Mouse (Mus musculus) urinary bladder, postnatal 4 days (tissue): ENCODE measurements around the gene Creb3l4.
"Not testable (repeated sequence)": the region's sequence is repeated elsewhere in the genome, so short reads cannot be mapped to it uniquely, and the experiment has no call there.

ENCODE experiments used
- DNase-seq, 2 experiments: peaks; one replicate each; pipeline ENCODE4 v3.0.0; 2021 to 2022; ENCODE audit warnings: low spot score in 2 of 2

Creb3l4 gene

DNA sequence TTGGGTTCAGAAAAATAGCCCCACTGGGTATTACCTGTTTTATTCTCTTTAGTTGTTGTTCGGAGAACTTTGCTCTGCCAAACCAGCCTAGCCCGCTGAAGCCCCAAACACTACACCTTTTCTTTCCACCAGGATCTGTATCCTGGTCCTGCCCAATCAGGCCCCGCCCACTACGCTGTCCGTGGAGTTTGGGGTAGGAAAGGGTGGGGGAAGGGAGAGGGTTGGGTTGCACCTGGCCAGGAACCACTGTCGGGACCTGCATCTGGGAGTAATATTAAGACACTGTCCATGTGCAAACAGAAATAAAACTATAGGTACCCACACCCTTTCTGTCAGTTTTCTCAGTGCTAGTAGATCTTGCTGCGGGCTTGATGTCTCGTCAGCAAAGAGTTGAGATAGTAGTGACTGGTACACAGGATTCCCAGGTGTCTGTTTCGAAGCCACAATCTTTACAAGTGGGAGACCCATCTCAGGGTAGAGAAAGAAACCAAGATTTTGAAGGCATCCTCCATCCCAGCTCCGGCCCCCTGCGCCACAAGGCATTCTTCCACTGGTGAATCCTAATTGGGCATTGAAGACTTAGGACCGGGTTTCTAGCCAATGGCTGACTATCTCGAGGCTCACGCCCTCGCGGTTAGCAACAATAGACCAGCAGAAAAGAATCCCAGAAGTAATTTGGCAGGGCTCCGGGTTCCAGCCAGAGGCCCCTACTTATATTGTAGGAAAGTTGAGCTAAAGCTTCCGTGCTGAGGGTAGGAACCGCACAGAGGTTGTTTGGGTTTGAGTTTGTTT lies at the start of gene Creb3l4:
Gene Creb3l4 (minus strand): TSS at position 529 of the 792 bp plus-strand sequence.
- DNase-seq = peak in 1 of 2 experiments; percentile 56

GRCm38 (mm10) chr3:90292345-90293275 lies 49.3 kb upstream of the Creb3l4 start, which contains the start of gene Gatad2b:
Gene Gatad2b (plus strand): TSS chr3:90293178.
- DNase-seq = peak; percentile 97 to 98

DNA sequence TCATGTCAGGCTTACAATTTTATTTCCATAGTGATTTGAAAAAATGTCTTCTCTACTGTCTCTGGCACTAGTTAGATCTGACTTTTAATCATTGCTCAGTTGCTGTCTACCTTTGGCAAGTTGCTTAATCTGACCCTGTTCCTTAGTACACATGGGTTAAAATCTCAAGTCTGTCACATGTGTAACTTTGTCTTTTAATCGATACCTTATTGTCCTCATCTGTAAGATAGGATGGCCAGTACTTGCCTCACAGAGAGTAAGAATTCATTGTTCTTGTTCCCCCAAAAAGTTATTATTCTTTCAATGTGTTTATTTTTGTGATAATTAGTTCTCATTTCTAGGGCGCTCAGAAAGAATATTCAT lies 48.7 kb upstream of the Creb3l4 start:
- DNase-seq = no peak

DNA sequence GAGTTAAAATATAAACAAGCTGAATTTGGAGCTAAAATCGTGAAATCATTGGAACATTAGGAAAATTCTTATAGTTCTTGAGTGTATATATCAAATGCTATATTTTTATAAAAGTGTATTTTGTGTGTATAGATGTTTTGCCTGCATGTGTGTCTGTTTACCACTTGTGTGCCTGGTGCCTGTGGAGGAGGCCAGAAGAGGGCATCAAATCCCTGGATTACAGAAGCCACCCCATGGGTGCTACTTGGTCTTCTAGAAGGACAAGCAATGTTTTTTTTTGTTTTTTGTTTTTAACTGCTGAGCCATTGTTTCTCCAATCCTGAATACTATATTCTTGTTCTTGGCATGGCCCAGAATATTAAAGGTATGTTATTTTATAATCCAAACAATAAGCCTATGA lies 47.3 kb upstream of the Creb3l4 start:
- no peak for DNase-seq

- not testable (repeated sequence) for DNase-seq
Observed at GRCm38 (mm10) chr3:90289403-90289802, 46.1 kb upstream of the Creb3l4 start.

GRCm38 (mm10) chr3:90284150-90284549 lies 40.8 kb upstream of the Creb3l4 start:
- no peak for DNase-seq

- no peak for DNase-seq
Observed at GRCm38 (mm10) chr3:90280708-90281107, 37.4 kb upstream of the Creb3l4 start.

DNA sequence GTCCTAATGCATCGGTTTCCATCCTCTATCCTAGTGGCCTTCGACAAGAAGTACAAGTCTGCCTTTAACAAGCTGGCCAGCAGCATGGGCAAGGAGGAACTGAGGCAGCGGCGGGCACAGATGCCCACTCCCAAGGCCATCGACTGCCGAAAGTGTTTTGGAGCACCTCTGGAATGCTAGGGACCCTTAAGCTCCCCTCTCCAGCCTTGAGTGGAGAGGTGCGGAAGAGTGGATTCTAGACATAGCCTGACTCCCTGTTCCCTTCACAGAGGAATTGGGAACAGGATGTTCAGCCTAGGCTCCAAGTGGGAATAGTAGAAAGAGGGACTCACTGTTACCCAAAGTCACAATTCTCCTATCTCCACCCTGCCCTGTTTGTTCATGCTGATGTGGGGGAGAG lies 36.4 kb upstream of the Creb3l4 start:
- no peak for DNase-seq

DNA sequence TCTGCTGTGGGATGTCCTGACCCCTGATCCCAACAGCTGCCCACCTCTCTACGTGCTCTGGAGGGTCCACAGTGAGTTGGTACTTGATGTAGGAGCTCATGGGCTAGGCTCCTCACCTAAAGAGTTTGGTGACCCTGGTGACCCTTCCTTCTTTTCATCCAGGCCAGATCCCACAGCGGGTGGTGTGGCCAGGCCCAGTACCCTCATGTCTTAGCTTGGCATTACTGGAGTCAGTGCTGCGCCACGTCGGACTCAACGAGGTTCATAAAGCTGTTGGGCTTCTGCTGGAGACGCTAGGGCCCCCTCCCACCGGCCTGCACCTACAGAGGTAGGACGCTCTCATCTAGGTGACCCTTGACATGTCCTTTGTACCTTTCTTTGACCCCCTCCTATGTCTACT lies 35.9 kb upstream of the Creb3l4 start:
- no peak for DNase-seq

GRCm38 (mm10) chr3:90278211-90278610 lies 34.9 kb upstream of the Creb3l4 start:
- DNase-seq = no peak

DNA sequence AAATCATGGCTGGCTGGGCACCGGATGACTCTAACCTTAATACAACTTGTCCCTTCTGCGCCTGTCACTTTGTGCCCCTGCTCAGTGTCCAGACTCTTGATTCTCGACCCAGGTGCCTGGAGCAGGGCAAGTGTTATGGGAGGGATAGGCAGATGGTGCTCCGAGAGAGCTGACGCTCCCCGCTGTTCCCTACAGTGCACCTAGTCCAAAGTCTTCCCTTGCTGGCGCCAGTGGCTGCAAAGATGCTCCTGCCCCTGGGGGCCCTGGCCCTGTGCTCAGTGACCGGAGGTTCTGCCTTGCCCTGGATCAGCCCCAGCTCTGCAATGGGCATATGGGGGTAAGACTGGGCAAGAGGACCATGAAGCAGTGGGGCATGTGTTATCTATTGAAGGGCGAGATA lies 34.5 kb upstream of the Creb3l4 start:
- no peak for DNase-seq

GRCm38 (mm10) chr3:90276858-90277257 lies 33.5 kb upstream of the Creb3l4 start:
- no peak for DNase-seq

GRCm38 (mm10) chr3:90275286-90275685 lies 32.0 kb upstream of the Creb3l4 start:
- no peak for DNase-seq

DNA sequence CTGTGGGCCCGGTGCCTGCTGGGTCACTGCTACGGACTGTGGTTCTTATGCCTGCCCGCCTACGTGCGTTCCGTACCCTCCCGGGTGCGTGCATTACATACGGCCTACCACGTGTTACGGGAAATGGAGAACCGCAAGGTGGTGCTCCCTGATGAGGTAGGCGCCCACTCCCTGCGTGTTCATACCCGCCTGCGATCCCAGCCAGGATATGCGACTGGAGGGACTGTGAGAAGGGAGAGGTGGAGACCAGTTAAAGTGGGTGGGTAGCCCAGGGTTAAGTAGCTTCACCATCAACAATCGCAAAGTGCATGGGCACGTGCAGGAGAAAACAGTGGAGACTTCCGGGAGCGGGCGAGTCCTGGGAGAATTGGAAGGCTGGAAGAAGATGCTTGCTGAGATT lies 30.5 kb upstream of the Creb3l4 start:
- DNase-seq = no peak

GRCm38 (mm10) chr3:90272170-90272569 lies 28.9 kb upstream of the Creb3l4 start:
- DNase-seq = no peak

- DNase-seq = no peak
Observed at GRCm38 (mm10) chr3:90270784-90271183, 27.5 kb upstream of the Creb3l4 start.

- DNase-seq = no peak
Observed at GRCm38 (mm10) chr3:90268971-90269370, 25.7 kb upstream of the Creb3l4 start.

GRCm38 (mm10) chr3:90268190-90268589 lies 24.9 kb upstream of the Creb3l4 start:
- no peak for DNase-seq

GRCm38 (mm10) chr3:90266901-90267775 lies 23.8 kb upstream of the Creb3l4 start:
- no peak for DNase-seq

GRCm38 (mm10) chr3:90265932-90266741 lies 22.8 kb upstream of the Creb3l4 start:
- no peak for DNase-seq
